Mouse (Mus musculus) MEL (cell line): Measurements from ENCODE around the gene Gm20388. TPM values are rescaled to one million over a fixed set of nuclear protein-coding genes. Genes with fewer than 3 reads are reported as not detected.

ENCODE experiments used
- DNase-seq: peaks from one replicate; pipeline ENCODE4 v3.0.0; 2011; ENCODE audit warnings: low read depth, low spot score
- H3K27ac ChIP-seq: 2 replicates; pipeline ENCODE4 v1.5.1; 2012; ENCODE audit warnings: low read depth, mild to moderate bottlenecking, control low read depth, low read length, moderate library complexity; ENCODE audit not compliant: control insufficient read depth
- H3K27me3 ChIP-seq, 2 experiments: fragments of 150-350 bp in 1 of 2; sonication (generic) in 1 of 2; 2 replicates each; pipeline ENCODE4 v1.6.1; 2012; ENCODE audit warnings: low read length in 2 of 2, mild to moderate bottlenecking in 2 of 2, improper control_type of control experiment in 1 of 2, moderate library complexity in 1 of 2; ENCODE audit not compliant: insufficient read depth in 2 of 2, control insufficient read depth in 1 of 2
- H3K36me3 ChIP-seq, 2 experiments: 2 replicates each; pipeline ENCODE4 v1.6.1; 2012 to 2014; ENCODE audit warnings: low read length in 2 of 2, improper control_type of control experiment in 1 of 2, inconsistent platforms in 1 of 2, mild to moderate bottlenecking in 1 of 2; ENCODE audit not compliant: insufficient read depth in 2 of 2, control insufficient read depth in 1 of 2
- H3K4me1 ChIP-seq, 2 experiments: fragments of 150-350 bp in 1 of 2; sonication (generic) in 1 of 2; 2 replicates each; pipeline ENCODE4 v1.6.1; 2012; ENCODE audit warnings: low read length in 2 of 2, improper control_type of control experiment in 1 of 2, mild to moderate bottlenecking in 1 of 2; ENCODE audit not compliant: insufficient read depth in 2 of 2, control insufficient read depth in 1 of 2
- H3K4me3 ChIP-seq, 2 experiments: fragments of 150-350 bp in 1 of 2; sonication (generic) in 1 of 2; 2 replicates each; pipeline ENCODE4 v1.5.1; 2012; ENCODE audit warnings: low read depth in 2 of 2, low read length in 2 of 2, mild to moderate bottlenecking in 2 of 2, moderate library complexity in 2 of 2, control low read depth in 1 of 2, improper control_type of control experiment in 1 of 2; ENCODE audit not compliant: control insufficient read depth in 1 of 2, insufficient read depth in 1 of 2
- H3K79me2 ChIP-seq: 2 replicates; pipeline ENCODE4 v1.6.1; 2012; ENCODE audit warnings: mild to moderate bottlenecking, low read length, moderate library complexity; ENCODE audit not compliant: control insufficient read depth, poor library complexity, insufficient read depth
- H3K9ac ChIP-seq: 2 replicates; pipeline ENCODE4 v1.6.1; 2012; ENCODE audit warnings: low read depth, mild to moderate bottlenecking, control low read depth, low read length, moderate library complexity; ENCODE audit not compliant: control insufficient read depth, poor library complexity, severe bottlenecking
- H3K9me3 ChIP-seq: fragments of 150-350 bp; sonication (generic); replicated peaks from 2 replicates; pipeline ENCODE4 v1.6.1; 2012; ENCODE audit warnings: mild to moderate bottlenecking, low read length, improper control_type of control experiment, moderate library complexity; ENCODE audit not compliant: insufficient read depth
- BHLHE40 ChIP-seq: IDR thresholded peaks from 2 replicates; pipeline ENCODE4 v1.6.1; 2012; ENCODE audit warnings: low read depth, mild to moderate bottlenecking, inconsistent platforms, low read length, improper control_type of control experiment, borderline replicate concordance
- CHD1 ChIP-seq: IDR thresholded peaks from 2 replicates; pipeline ENCODE4 v1.6.1; 2012; ENCODE audit warnings: low read depth, mild to moderate bottlenecking, inconsistent platforms, low read length, improper control_type of control experiment
- ELF1 ChIP-seq: IDR thresholded peaks from 2 replicates; pipeline ENCODE4 v1.6.1; 2014; ENCODE audit warnings: low read depth, mild to moderate bottlenecking, inconsistent platforms, low read length, improper control_type of control experiment, moderate library complexity
- EP300 ChIP-seq, 2 experiments: IDR thresholded peaks; 2 replicates each; pipeline ENCODE4 v1.6.1; 2011; ENCODE audit warnings: improper control_type of control experiment in 2 of 2, low read length in 2 of 2, low read depth in 1 of 2, mild to moderate bottlenecking in 1 of 2
- GATA1 ChIP-seq: IDR thresholded peaks from 2 replicates; pipeline ENCODE4 v1.6.1; 2011; ENCODE audit warnings: low read depth, low read length, improper control_type of control experiment
- HCFC1 ChIP-seq: IDR thresholded peaks from 2 replicates; pipeline ENCODE4 v1.6.1; 2012; ENCODE audit warnings: low read depth, mild to moderate bottlenecking, inconsistent platforms, low read length, improper control_type of control experiment, moderate library complexity
- JUND ChIP-seq: IDR thresholded peaks from 2 replicates; pipeline ENCODE4 v1.6.1; 2011; ENCODE audit warnings: low read depth, mild to moderate bottlenecking, improper control_type of control experiment, low read length
- KAT2A ChIP-seq: conservative IDR thresholded peaks from 2 replicates; pipeline ENCODE4 v1.6.1; 2012; ENCODE audit warnings: low read depth, low read length, improper control_type of control experiment, inconsistent platforms
- MAX ChIP-seq: IDR thresholded peaks from 2 replicates; pipeline ENCODE4 v1.6.1; 2011; ENCODE audit warnings: low read length, improper control_type of control experiment
- MYB ChIP-seq: IDR thresholded peaks from 2 replicates; pipeline ENCODE4 v1.6.1; 2011; ENCODE audit warnings: mild to moderate bottlenecking, low read depth, low read length, improper control_type of control experiment
- MYC ChIP-seq: IDR thresholded peaks from 2 replicates; pipeline ENCODE4 v1.6.1; 2011; ENCODE audit warnings: low read depth, mild to moderate bottlenecking, low read length, improper control_type of control experiment, moderate library complexity
- NELFE ChIP-seq: IDR thresholded peaks from 2 replicates; pipeline ENCODE4 v1.6.1; 2011; ENCODE audit warnings: low read depth, low read length, improper control_type of control experiment
- NRF1 ChIP-seq: IDR thresholded peaks from 2 replicates; pipeline ENCODE4 v1.6.1; 2014; ENCODE audit warnings: low read depth, mild to moderate bottlenecking, inconsistent platforms, low read length, improper control_type of control experiment, moderate library complexity; ENCODE audit not compliant: poor library complexity, insufficient read depth, severe bottlenecking
- POLR2AphosphoS2 ChIP-seq: IDR thresholded peaks from 2 replicates; pipeline ENCODE4 v1.6.1; 2011; ENCODE audit warnings: low read length, improper control_type of control experiment
- POLR2AphosphoS5 ChIP-seq: IDR thresholded peaks from 2 replicates; pipeline ENCODE4 v1.6.1; 2012; ENCODE audit warnings: low read depth, borderline replicate concordance, mild to moderate bottlenecking, inconsistent platforms, low read length, moderate library complexity, mixed read lengths
- RAD21 ChIP-seq: IDR thresholded peaks from 2 replicates; pipeline ENCODE4 v1.6.1; 2011; ENCODE audit warnings: mild to moderate bottlenecking, low read depth, low read length, improper control_type of control experiment
- RCOR1 ChIP-seq: IDR thresholded peaks from 2 replicates; pipeline ENCODE4 v1.6.1; 2012; ENCODE audit warnings: low read depth, mild to moderate bottlenecking, inconsistent platforms, low read length, improper control_type of control experiment
- TAL1 ChIP-seq: IDR thresholded peaks from 2 replicates; pipeline ENCODE4 v1.6.1; 2012; ENCODE audit warnings: mild to moderate bottlenecking, inconsistent platforms, low read length, moderate library complexity, mixed read lengths
- TCF12 ChIP-seq: IDR thresholded peaks from 2 replicates; pipeline ENCODE4 v1.6.1; 2014; ENCODE audit warnings: low read depth, mild to moderate bottlenecking, inconsistent platforms, low read length, improper control_type of control experiment, moderate library complexity
- UBTF ChIP-seq: IDR thresholded peaks from 2 replicates; pipeline ENCODE4 v1.6.1; 2012; ENCODE audit warnings: low read depth, mild to moderate bottlenecking, inconsistent platforms, low read length, improper control_type of control experiment, moderate library complexity, borderline replicate concordance; ENCODE audit not compliant: insufficient read depth
- USF1 ChIP-seq: IDR thresholded peaks from 2 replicates; pipeline ENCODE4 v1.6.1; 2014; ENCODE audit warnings: low read depth, mild to moderate bottlenecking, inconsistent platforms, low read length, improper control_type of control experiment, moderate library complexity
- USF2 ChIP-seq, 2 experiments: IDR thresholded peaks; 2 replicates each; pipeline ENCODE4 v1.6.1; 2011 to 2012; ENCODE audit warnings: improper control_type of control experiment in 2 of 2, low read length in 2 of 2, borderline replicate concordance in 1 of 2, inconsistent platforms in 1 of 2, low read depth in 1 of 2, mild to moderate bottlenecking in 1 of 2; ENCODE audit not compliant: insufficient read depth in 1 of 2
- ZC3H11A ChIP-seq: IDR thresholded peaks from 2 replicates; pipeline ENCODE4 v1.6.1; 2012; ENCODE audit warnings: low read depth, mild to moderate bottlenecking, inconsistent platforms, low read length, improper control_type of control experiment
- ZKSCAN1 ChIP-seq: IDR thresholded peaks from 2 replicates; pipeline ENCODE4 v1.6.1; 2012; ENCODE audit warnings: low read depth, mild to moderate bottlenecking, inconsistent platforms, low read length, improper control_type of control experiment, moderate library complexity
- ZMIZ1 ChIP-seq: IDR thresholded peaks from 2 replicates; pipeline ENCODE4 v1.6.1; 2012; ENCODE audit warnings: low read depth, mild to moderate bottlenecking, inconsistent platforms, low read length, improper control_type of control experiment, moderate library complexity
- ZNF384 ChIP-seq: IDR thresholded peaks from 2 replicates; pipeline ENCODE4 v1.6.1; 2012; ENCODE audit warnings: low read depth, mild to moderate bottlenecking, inconsistent platforms, low read length, improper control_type of control experiment
- polyA plus RNA-seq, 2 experiments: library from polyadenylated mRNA; stranded (reverse) in 1 of 2; unstranded in 1 of 2; fragments of >175 nt in 1 of 2; fragments of >200 nt in 1 of 2; gene quantifications; 2 replicates each; pipeline versions ENCODE4 v1.2.1 to v1.2.4; 2012; ENCODE audit warnings: low replicate concordance in 2 of 2, low read depth in 1 of 2; ENCODE audit not compliant: insufficient read length in 2 of 2, insufficient read depth in 1 of 2, missing spikeins in 1 of 2
- total RNA-seq: library from RNA; depleted of rRNA; stranded (reverse); fragments of 300-350 nt; gene quantifications from 2 replicates; pipeline ENCODE4 v1.2.3, GENCODE M21; 2012

The Gm20388 gene
- total and polyA plus RNA-seq, 3 experiments: 11.1 to 17.8 TPM; not detected in 1

DNA sequence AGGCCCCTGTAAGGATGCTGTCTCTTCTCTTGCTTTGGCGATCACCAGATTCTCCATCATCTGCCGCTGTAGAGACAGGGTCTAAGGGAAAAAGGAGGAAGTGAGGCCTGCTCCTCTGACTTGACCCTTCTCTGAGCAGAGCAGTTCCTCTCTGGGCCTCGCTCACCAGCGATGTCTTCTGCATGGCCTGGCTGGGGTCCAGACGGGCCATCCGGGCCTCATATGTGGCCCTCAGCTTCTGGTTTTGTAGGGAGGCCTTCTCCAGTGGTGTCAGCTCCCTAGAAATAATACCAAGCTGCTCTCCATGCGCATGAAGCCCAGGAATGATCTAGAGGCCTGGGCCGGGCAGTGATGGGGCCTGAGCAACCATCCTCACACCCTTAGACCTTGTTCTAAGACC, 3338.0 kb downstream of the Gm20388 start:
- Histone ChIP-seq H3K79me2 (no peaks in the 10 kb centered on the region; the same call in 1 of the 2 replicates), H3K4me1 (peaks cover 0 to 18% of the 10 kb centered on the region in 2 experiments; a peak in 1 of 4 replicates), H3K27me3 (no peaks in the 10 kb centered on the region), H3K36me3 (peaks cover 0 to 7% of the 10 kb centered on the region in 2 experiments; a peak in 2 of 4 replicates), H3K9ac (peak overlapping the region; percentile 20; the same call in 1 of the 2 replicates), H3K9me3 (no peaks in the 10 kb centered on the region), H3K4me3 (no peak overlapping the region), H3K27ac (no peak overlapping the region)
- TF ChIP-seq POLR2AphosphoS2 (no peak), TCF12 (no peak), MAX (no peak), EP300 (IDR thresholded peaks at IDR 0.05; ENCODE audit: low read depth in 1 of 2, low read length in 2 of 2) (no peak), USF2 (IDR thresholded peaks at IDR 0.05; ENCODE audit: borderline replicate concordance in 1 of 2, insufficient read depth in 1 of 2, low read depth in 1 of 2, low read length in 2 of 2) (no peak), USF1 (no peak), ZKSCAN1 (no peak), RAD21 (no peak), ZC3H11A (no peak), ZNF384 (no peak), BHLHE40 (no peak)
- DNase-seq: peak; percentile 51

DNA sequence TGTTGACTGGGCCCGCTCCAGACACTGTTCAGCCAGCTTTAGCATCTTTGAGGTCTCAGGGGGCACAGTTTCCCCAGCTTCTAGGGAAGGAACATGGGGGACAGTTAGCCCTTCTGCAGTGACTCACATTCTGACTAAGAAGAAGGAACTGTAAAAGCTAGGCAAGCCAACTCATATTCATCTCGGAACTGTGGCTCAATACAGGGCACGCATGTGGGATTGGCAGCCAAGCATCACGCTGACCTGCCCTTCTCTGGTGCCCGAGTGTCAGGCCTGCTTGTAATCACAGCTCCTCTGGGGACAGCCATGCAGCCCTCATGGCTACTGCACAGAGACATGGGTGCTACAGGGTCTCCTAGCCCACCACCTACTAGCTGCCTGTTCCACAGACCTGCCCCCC, 3340.3 kb downstream of the Gm20388 start:
- H3K9ac ChIP-seq: no peak overlapping the region
- H3K36me3 ChIP-seq: peaks cover 0 to 12% of the 10 kb centered on the region in 2 experiments; a peak in 2 of 4 replicates
- no peak for DNase-seq
- no peaks in the 10 kb centered on the region for H3K9me3 ChIP-seq
- no peak overlapping the region for H3K27ac ChIP-seq
- peaks cover 0 to 26% of the 10 kb centered on the region in 2 experiments; a peak in 2 of 4 replicates for H3K4me1 ChIP-seq
- H3K4me3 ChIP-seq: no peak overlapping the region
- TF ChIP-seq POLR2AphosphoS5 (no peak), MYB (no peak), ZMIZ1 (no peak), CHD1 (no peak), UBTF (no peak), GATA1 (no peak), BHLHE40 (no peak), MYC (no peak), KAT2A (no peak), HCFC1 (no peak), RAD21 (no peak), NRF1 (no peak), POLR2AphosphoS2 (no peak), USF2 (IDR thresholded peaks at IDR 0.05; ENCODE audit: borderline replicate concordance in 1 of 2, insufficient read depth in 1 of 2, low read depth in 1 of 2, low read length in 2 of 2) (no peak), RCOR1 (no peak), JUND (no peak), NELFE (no peak), TAL1 (no peak), ELF1 (no peak), MAX (no peak)
- no peaks in the 10 kb centered on the region for H3K27me3 ChIP-seq
- H3K79me2 ChIP-seq: peaks cover 13% of the 10 kb centered on the region
